Mouse (Mus musculus): Measurements from ENCODE around the gene Exoc7.

DNA sequence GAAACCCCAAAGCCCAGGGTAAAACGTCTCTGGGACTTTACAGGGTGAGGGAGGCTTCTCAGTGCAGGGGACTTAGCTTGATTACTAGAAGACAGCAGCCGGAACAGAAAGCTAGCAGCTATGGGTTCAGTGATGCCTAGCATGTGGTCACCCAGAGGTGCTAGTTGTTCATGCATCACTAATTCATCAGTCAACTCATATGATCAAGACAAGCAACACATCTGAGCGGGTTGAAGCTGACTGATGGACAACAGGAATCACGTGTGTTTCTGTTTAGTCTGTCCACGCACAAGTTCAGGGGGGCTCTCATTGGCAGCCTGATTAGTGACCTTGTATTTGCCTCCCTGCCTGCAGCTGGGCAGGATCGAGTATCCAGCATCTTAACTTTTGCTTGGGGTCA, 23.1 kb downstream of the Exoc7 start:
- TF ChIP-seq CTCF (IDR thresholded peaks at IDR 0.05; ENCODE audit: low read depth, low read length): no peak
- TF ChIP-seq POLR2A (IDR thresholded peaks at IDR 0.05; ENCODE audit: insufficient read depth, low read length): no peak
- no peak for TF ChIP-seq EP300 (IDR thresholded peaks at IDR 0.05; ENCODE audit: insufficient read depth, low read depth, low read length)
